Mouse (Mus musculus) embryonic facial prominence, embryonic 11.5 days (tissue): ENCODE measurements around the gene Ldlrad3. TPM values are rescaled to one million over a fixed set of nuclear protein-coding genes. Genes with fewer than 3 reads are reported as not detected.

ENCODE experiments used
- ATAC-seq: fragments of 200-750 bp; cut with Nextera tagmentation; replicated peaks from 2 replicates; pipeline ENCODE4 v1.8.0; 2017; ENCODE audit warnings: low read depth; ENCODE audit not compliant: insufficient number of reproducible peaks, low FRiP score, low TSS enrichment
- DNase-seq: peaks from one replicate; pipeline ENCODE4 v3.0.0-alpha.2; 2015; ENCODE audit warnings: low spot score
- H3K27ac ChIP-seq: fragments of 300-500 bp; sonication (generic); replicated peaks from 2 replicates; pipeline ENCODE4 v1.5.1; 2014; ENCODE audit warnings: mild to moderate bottlenecking, low read depth, low read length, control low read depth
- H3K27me3 ChIP-seq: fragments of 300-500 bp; sonication (generic); 2 replicates; pipeline ENCODE4 v1.6.1; 2014; ENCODE audit warnings: mild to moderate bottlenecking, low read length, moderate library complexity, mixed read lengths; ENCODE audit not compliant: control insufficient read depth, insufficient read depth
- H3K36me3 ChIP-seq: fragments of 300-500 bp; sonication (generic); replicated peaks from 2 replicates; pipeline ENCODE4 v1.6.1; 2014; ENCODE audit warnings: low read depth, mild to moderate bottlenecking, low read length, moderate library complexity, mixed read lengths; ENCODE audit not compliant: control insufficient read depth, insufficient read depth
- H3K4me1 ChIP-seq: fragments of 300-500 bp; sonication (generic); 2 replicates; pipeline ENCODE4 v1.6.1; 2014; ENCODE audit warnings: low read length, mixed read lengths; ENCODE audit not compliant: control insufficient read depth, insufficient read depth
- H3K4me2 ChIP-seq: fragments of 300-500 bp; sonication (generic); 2 replicates; pipeline ENCODE4 v1.6.1; 2014; ENCODE audit warnings: low read depth, mild to moderate bottlenecking, control low read depth, low read length, moderate library complexity
- H3K4me3 ChIP-seq: fragments of 300-500 bp; sonication (generic); 2 replicates; pipeline ENCODE4 v1.5.1; 2014; ENCODE audit warnings: low read depth, low read length, control low read depth
- H3K9ac ChIP-seq: fragments of 300-500 bp; sonication (generic); replicated peaks from 2 replicates; pipeline ENCODE4 v1.6.1; 2014; ENCODE audit warnings: mild to moderate bottlenecking, control low read depth, low read length
- H3K9me3 ChIP-seq: fragments of 300-500 bp; sonication (generic); replicated peaks from 2 replicates; pipeline ENCODE4 v1.6.1; 2016; ENCODE audit warnings: mild to moderate bottlenecking, low read length, inconsistent platforms, mixed read lengths; ENCODE audit not compliant: control insufficient read depth
- WGBS: fragments of 180-500 bp; shearing (Covaris S2); extraction: QIAGEN DNeasy Blood & Tissue Kit; methylation state at CpG from one replicate; pipeline ENCODE4 v1.1.7; 2014; 5-methylcytosine and 5-hydroxymethylcytosine counted together
- polyA plus RNA-seq: library from polyadenylated mRNA; unstranded; fragments of >200 nt; fragmentation: Nextera tagmentation; extraction: Ambion mirVana; gene quantifications from 2 replicates; pipeline ENCODE4 v1.2.1, GENCODE M21; 2014

Gene Ldlrad3
- polyA plus RNA-seq, 1 experiment from 2014 or later, result 47.6 TPM

DNA sequence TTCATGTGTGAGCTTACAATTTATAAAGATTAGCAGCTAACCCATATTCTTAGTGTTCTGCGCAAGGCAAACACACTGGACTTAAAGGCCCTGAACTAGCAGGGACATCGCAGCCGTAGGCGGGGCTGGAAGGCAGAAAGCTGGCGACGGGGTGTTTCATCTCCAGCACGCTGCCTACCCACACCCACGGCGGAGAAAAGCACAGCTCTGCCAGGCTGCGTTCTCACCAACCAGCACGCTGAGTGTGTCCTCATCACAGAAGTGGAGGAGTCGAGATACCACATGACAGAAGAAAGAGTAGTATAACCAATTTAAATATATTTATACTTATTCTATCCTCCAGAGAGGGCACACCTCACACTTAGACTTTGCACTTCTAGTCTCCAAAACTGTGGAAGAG is 82.2 kb downstream of the Ldlrad3 start:
- no peak for ATAC-seq
- DNase-seq, result no peak
- Histone ChIP-seq H3K27ac (no peak overlapping the region), H3K9me3 (no peaks in the 10 kb centered on the region), H3K4me1 (no peaks in the 10 kb centered on the region), H3K36me3 (no peaks in the 10 kb centered on the region), H3K4me3 (no peak overlapping the region), H3K9ac (no peak overlapping the region), H3K27me3 (no peaks in the 10 kb centered on the region), H3K4me2 (no peak overlapping the region)
- whole genome bisulfite sequencing, result 93% methylated on average over 12 of the region's 12 CpGs

DNA sequence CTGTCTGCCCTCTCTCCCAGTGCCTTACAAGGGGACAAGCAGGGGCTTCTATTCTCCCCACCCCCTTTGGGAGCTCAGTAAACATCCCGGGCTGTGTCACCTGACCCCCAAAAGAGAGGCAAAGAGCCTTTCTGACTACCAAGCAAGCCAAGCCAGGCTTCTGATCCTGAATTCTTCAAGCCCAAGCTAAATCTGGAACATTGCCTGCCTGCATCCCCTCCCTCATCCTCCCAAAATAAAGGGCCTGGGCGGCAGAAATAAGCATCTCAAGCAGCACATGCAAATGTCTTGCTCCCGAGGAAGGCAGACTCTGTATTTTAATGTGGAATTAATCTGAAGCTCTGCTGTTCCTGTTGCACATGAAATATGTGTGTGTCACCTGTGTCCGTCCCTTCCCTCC is 85.7 kb downstream of the Ldlrad3 start:
- Histone ChIP-seq H3K9me3 (no peaks in the 10 kb centered on the region), H3K4me1 (no peaks in the 10 kb centered on the region), H3K27me3 (no peaks in the 10 kb centered on the region), H3K36me3 (no peaks in the 10 kb centered on the region), H3K9ac (no peak overlapping the region), H3K4me2 (no peak overlapping the region), H3K4me3 (no peak overlapping the region), H3K27ac (no peak overlapping the region)
- no peak for ATAC-seq
- 68% methylated on average over 4 of the region's 4 CpGs for WGBS
- DNase-seq, result no peak

DNA sequence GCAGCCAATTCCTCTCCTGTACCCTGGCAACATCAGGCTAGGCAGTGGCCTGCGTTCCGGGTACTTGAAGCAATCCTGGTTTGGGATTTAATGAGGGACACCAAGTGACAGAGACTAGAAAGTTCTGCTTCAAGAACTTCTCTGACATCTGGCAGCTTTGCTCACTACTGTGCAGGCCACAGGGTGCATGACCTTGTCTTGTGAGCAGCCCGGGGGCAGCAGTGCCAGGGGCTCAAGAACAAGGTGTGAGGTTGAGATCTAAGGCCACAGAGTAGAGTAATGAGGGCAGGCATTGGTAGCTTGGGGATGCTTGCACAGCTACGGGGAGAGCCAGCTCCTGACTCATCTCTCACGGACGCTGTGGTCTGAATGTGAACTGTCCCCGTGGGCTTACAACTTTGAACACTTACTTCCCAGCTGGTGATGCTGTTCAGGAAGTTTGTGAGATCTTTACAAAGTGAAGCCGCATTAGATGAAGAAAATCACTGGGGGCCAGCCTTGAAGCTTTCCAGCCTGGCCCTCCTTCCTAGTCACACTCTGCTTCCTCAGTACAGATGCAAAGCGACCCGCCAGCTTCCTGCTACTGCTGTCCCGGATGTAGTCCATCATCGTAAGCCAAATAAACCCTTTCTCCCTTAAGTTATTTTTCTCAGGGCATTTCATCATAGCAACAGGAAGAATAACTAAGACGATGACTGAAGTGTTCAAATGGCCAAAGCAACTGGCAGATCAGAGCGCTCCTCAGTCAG is 86.3 kb downstream of the Ldlrad3 start:
- H3K4me1 ChIP-seq, result no peaks in the 10 kb centered on the region
- no peaks in the 10 kb centered on the region for H3K27me3 ChIP-seq
- H3K4me3 ChIP-seq, result no peak overlapping the region
- DNase-seq (no peak), ATAC-seq (no peak)
- H3K36me3 ChIP-seq, result no peaks in the 10 kb centered on the region
- no peak overlapping the region for H3K4me2 ChIP-seq
- no peaks in the 10 kb centered on the region for H3K9me3 ChIP-seq
- no peak overlapping the region for H3K27ac ChIP-seq
- no peak overlapping the region for H3K9ac ChIP-seq
- 81% methylated on average over 14 of the region's 14 CpGs for WGBS

DNA sequence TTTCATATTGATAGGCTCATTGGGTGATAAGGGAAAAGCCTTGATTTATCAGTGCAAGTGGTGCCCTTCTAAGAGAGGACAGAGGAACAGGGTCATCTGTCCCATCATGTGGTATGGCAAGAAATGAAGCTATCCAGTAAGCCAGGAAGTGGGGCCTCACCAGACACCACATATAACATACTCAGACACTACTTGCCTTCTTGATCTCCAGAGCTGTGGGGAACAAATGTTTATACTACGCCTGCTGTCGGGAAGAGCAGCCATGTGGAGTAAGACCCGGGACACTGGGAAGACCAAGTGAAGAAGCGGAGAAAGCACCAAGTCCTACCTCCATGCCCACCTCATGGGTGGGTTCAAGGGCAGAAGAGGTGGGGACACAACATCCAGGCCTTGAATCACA is 86.9 kb downstream of the Ldlrad3 start:
- WGBS, result 86% methylated on average over 4 of the region's 4 CpGs
- no peak for ATAC-seq

DNA sequence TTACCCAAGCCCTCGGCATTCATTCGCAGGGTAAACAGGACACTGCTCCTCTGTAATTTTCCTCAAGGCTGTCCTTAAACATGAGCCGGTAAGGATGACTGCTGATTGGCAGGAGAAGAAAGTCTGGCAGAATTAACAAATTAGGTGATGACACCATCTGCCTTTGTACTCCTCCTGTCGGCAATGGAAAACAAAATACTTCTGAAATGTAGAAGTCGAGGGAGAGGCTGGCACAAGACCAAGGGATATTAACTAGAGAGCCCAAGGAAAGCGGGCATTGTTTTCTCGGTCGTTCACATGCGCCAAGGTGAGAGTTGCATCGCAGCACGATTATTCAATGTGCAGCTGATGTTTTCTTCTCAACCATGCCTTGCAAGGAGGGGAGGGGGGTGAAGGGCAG is 91.4 kb downstream of the Ldlrad3 start:
- H3K4me1 ChIP-seq, result no peaks in the 10 kb centered on the region
- DNase-seq, result no peak
- 61% methylated on average over 11 of the region's 11 CpGs for WGBS

More for the DNA sequence above, 86.9 kb downstream of the Ldlrad3 start:
- no peaks in the 10 kb centered on the region for H3K4me1 ChIP-seq
- no peak overlapping the region for H3K27ac ChIP-seq
- DNase-seq, result no peak
- H3K9ac ChIP-seq, result no peak overlapping the region
- no peaks in the 10 kb centered on the region for H3K27me3 ChIP-seq
- H3K4me2 ChIP-seq, result no peak overlapping the region
- H3K4me3 ChIP-seq, result no peak overlapping the region
- no peaks in the 10 kb centered on the region for H3K36me3 ChIP-seq
- H3K9me3 ChIP-seq, result no peaks in the 10 kb centered on the region

DNA sequence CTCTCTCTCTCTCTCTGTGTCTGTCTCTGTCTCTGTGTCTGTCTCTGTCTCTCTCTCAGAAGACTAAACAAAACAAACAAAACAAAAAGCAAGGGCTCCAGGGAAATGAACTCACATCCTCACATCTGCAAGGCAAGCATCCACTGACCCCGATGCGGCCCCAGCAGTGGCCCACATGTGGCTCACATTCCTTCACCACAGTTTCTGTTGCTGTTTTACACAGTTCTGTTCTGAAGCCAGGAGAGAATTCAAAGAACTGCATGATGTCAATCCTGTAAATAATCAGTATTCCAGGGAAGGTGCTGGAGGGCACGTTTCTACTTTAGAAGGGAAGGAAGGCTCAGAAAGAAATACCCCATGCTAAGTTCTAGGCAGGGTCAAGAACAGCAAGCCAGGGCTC is 91.9 kb downstream of the Ldlrad3 start:
- H3K4me2 ChIP-seq, result no peak overlapping the region
- H3K4me3 ChIP-seq, result no peak overlapping the region
- no peaks in the 10 kb centered on the region for H3K4me1 ChIP-seq
- WGBS, result 33% methylated on average over 3 of the region's 3 CpGs
- ATAC-seq (no peak), DNase-seq (no peak)
- no peak overlapping the region for H3K27ac ChIP-seq
- no peaks in the 10 kb centered on the region for H3K9me3 ChIP-seq
- no peaks in the 10 kb centered on the region for H3K36me3 ChIP-seq
- no peak overlapping the region for H3K9ac ChIP-seq
- H3K27me3 ChIP-seq, result no peaks in the 10 kb centered on the region

More for the DNA sequence above, 91.4 kb downstream of the Ldlrad3 start:
- ATAC-seq, result no peak
- no peaks in the 10 kb centered on the region for H3K9me3 ChIP-seq
- no peak overlapping the region for H3K9ac ChIP-seq
- H3K27ac ChIP-seq, result no peak overlapping the region
- H3K27me3 ChIP-seq, result no peaks in the 10 kb centered on the region
- H3K36me3 ChIP-seq, result no peaks in the 10 kb centered on the region
- H3K4me2 ChIP-seq, result no peak overlapping the region
- no peak overlapping the region for H3K4me3 ChIP-seq

DNA sequence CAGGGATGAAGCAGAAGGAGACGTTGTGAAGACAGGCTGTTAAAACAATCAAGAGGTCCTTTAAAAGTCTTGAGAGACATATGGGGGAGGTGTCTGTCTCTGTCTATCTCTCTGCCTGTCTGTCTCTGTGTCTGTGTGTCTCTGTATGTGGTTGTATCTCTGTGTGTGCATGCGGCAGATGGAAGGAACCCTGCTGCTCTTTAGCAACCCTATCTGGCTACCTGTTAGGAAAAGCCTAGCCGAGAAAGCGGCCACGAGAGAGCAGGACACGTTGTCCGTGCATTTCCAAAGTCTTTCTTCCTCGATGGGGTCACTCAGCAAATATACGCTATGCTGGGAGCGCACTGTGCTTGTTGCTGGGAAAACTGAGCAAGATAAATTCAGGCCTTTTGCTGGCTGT is 93.6 kb downstream of the Ldlrad3 start:
- H3K27me3 ChIP-seq, result no peaks in the 10 kb centered on the region
- H3K9ac ChIP-seq, result no peak overlapping the region
- ATAC-seq, result no peak
- no peak overlapping the region for H3K4me3 ChIP-seq
- no peak for DNase-seq
- H3K4me1 ChIP-seq, result no peaks in the 10 kb centered on the region
- no peak overlapping the region for H3K27ac ChIP-seq
- H3K4me2 ChIP-seq, result no peak overlapping the region
- no peaks in the 10 kb centered on the region for H3K9me3 ChIP-seq
- WGBS, result 80% methylated on average over 10 of the region's 10 CpGs
- no peaks in the 10 kb centered on the region for H3K36me3 ChIP-seq

DNA sequence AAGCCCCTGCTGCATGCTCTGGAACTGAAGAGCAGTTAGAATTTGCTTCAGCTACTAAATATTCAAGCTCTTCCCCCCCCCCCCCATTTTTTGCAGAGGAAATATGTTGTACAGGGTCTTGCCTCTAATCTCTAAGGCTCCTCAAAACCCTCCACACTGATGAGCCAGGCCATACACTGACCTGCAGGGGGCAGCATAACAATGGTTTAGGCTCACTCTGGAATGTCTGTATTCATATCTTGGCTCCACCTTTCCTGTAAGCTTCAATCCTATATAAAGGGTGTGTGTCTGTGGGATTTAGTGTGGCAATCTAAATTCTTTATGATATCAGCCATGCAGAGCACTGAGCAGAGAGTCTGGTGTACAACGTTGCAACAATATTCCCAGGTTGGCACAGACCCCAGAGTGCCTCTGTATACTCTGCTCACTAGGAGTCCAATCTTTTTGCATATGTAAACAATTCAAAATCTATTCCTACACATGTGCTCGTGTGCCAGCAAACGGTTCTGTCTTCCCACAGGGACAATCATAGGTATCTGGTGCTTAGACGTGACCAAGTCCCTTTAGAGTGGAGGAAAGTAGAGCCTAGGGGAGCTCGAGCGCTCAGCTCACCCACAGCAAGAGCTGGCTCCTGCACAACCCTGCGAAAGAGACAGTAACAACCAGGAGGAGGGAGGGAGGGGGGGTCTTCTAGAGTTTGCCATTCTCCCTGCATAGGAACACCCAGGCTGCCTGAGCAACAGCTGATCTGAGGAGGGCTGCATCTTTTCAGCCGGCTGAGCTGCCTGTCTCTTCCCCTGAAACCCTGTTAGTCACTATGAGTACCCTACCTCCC is 94.5 kb downstream of the Ldlrad3 start:
- Histone ChIP-seq H3K4me1 (no peaks in the 10 kb centered on the region), H3K27ac (no peak overlapping the region), H3K9me3 (no peaks in the 10 kb centered on the region), H3K9ac (peak overlapping the region; percentile 22; the same call in 1 of the 2 replicates), H3K4me2 (no peak overlapping the region), H3K27me3 (no peaks in the 10 kb centered on the region), H3K36me3 (no peaks in the 10 kb centered on the region), H3K4me3 (no peak overlapping the region)
- ATAC-seq (peak; percentile 80), DNase-seq (peak; percentile 83)
- WGBS, result 66% methylated on average over 8 of the region's 8 CpGs
